Mouse (Mus musculus): ENCODE measurements at regions not wholly inside any gene's neighbourhood (a gene's known extent, or its start where the extent isn't known, plus 50 kb on each side); places are given as distances from the start of the nearest gene placed in this dataset.

- DNase-seq (ENCODE audit: low spot score in 2 of 2), result no peak
Measured at GRCm38 (mm10) chr8:11145251-11145650, 137.0 kb upstream of the Irs2 start.

- DNase-seq (ENCODE audit: low spot score in 2 of 2), result no peak
Measured at GRCm38 (mm10) chr8:11140566-11140965, 132.3 kb upstream of the Irs2 start.

GRCm38 (mm10) chr8:11139294-11139693, 131.0 kb upstream of the Irs2 start:
- no peak for DNase-seq (ENCODE audit: low spot score in 2 of 2)

GRCm38 (mm10) chr8:11138302-11139020, 130.2 kb upstream of the Irs2 start:
- no peak for DNase-seq (ENCODE audit: low spot score in 2 of 2)

GRCm38 (mm10) chr8:11136566-11136965, 128.3 kb upstream of the Irs2 start:
- DNase-seq (ENCODE audit: low spot score in 2 of 2), result no peak

GRCm38 (mm10) chr8:11135135-11135534, 126.9 kb upstream of the Irs2 start:
- DNase-seq (ENCODE audit: low spot score in 2 of 2), result no peak

GRCm38 (mm10) chr8:11134562-11134961, 126.3 kb upstream of the Irs2 start:
- no peak for DNase-seq (ENCODE audit: low spot score in 2 of 2)

GRCm38 (mm10) chr8:11119030-11119634, 110.9 kb upstream of the Irs2 start:
- DNase-seq (ENCODE audit: low spot score in 2 of 2), result no peak

GRCm38 (mm10) chr8:11116534-11116933, 108.3 kb upstream of the Irs2 start:
- no peak for DNase-seq (ENCODE audit: low spot score in 2 of 2)

- no peak for DNase-seq (ENCODE audit: low spot score in 2 of 2)
Measured at GRCm38 (mm10) chr8:11115210-11115609, 107.0 kb upstream of the Irs2 start.

- DNase-seq (ENCODE audit: low spot score in 2 of 2), result no peak
Measured at GRCm38 (mm10) chr8:11114531-11114930, 106.3 kb upstream of the Irs2 start.

- no peak for DNase-seq (ENCODE audit: low spot score in 2 of 2)
Measured at GRCm38 (mm10) chr8:11112908-11113532, 104.8 kb upstream of the Irs2 start.

- no peak for DNase-seq (ENCODE audit: low spot score in 2 of 2)
Measured at GRCm38 (mm10) chr8:11111987-11112386, 103.7 kb upstream of the Irs2 start.

- no peak for DNase-seq (ENCODE audit: low spot score in 2 of 2)
Measured at GRCm38 (mm10) chr8:11107435-11107834, 99.2 kb upstream of the Irs2 start.

GRCm38 (mm10) chr8:11107021-11107420, 98.8 kb upstream of the Irs2 start:
- DNase-seq (ENCODE audit: low spot score in 2 of 2), result no peak

- DNase-seq (ENCODE audit: low spot score in 2 of 2), result no peak
Measured at GRCm38 (mm10) chr8:11103745-11104607, 95.7 kb upstream of the Irs2 start.

- DNase-seq (ENCODE audit: low spot score in 2 of 2), result no peak
Measured at GRCm38 (mm10) chr8:11100310-11100709, 92.1 kb upstream of the Irs2 start.

- DNase-seq (ENCODE audit: low spot score in 2 of 2), result no peak
Measured at GRCm38 (mm10) chr8:11099591-11099855, 91.3 kb upstream of the Irs2 start.

GRCm38 (mm10) chr8:11098790-11099590, 90.7 kb upstream of the Irs2 start:
- no peak for DNase-seq (ENCODE audit: low spot score in 2 of 2)

GRCm38 (mm10) chr8:11098228-11098778, 90.0 kb upstream of the Irs2 start:
- no peak for DNase-seq (ENCODE audit: low spot score in 2 of 2)

GRCm38 (mm10) chr8:11097813-11098212, 89.6 kb upstream of the Irs2 start:
- DNase-seq (ENCODE audit: low spot score in 2 of 2), result no peak
